Mouse (Mus musculus) c-Kit-positive CD71-negative TER-119-negative erythroid progenitor cells, embryonic 14.5 days (primary cell): ENCODE measurements around the gene Zfp131.
"Not testable (repeated sequence)": the region's sequence is repeated elsewhere in the genome, so short reads cannot be mapped to it uniquely, and the experiment has no call there.

Experiments used
- DNase-seq: peaks from one replicate; pipeline ENCODE4 v3.0.0-alpha.2; 2013; ENCODE audit warnings: low read depth

The Zfp131 gene

DNA sequence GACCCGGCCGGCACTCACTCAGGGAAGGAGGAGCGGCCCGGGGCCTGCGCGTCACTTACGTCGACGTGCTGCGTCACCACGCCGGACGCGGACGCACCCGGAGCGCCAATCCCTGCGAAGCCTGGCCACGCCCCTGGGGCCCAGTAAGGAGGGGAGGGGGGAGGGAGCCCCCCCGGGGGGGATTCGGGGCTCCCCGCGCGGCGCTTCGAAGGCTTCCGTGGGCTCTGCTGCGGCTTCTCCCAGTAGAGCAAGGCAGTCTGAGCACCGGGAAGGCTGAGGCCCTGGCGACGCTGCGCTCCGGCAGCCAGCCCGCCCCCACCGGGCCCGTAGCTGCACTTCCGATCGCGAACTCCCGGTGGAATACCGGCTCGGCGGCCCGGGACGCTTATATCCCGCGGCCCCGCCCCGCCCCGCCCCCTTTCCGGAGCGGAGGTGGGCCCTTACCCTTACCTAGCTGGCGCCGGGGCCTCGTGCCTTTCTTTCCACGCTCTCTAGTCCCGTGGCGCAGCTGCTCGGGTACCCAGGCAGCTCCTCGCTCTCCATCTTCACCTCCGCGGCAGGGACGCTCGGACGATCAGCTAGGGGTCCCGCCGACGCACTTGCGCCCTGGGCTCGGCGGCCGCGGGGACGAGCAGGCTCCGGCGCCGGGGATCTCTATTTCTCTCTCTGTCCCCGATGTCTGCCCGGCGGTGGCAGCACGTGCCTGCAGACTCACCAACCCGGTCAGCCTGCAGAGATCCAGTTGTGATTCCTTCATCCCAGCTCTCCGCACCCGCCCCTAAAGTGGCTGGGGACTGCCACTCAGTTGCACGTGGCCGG lies at the start of gene Zfp131:
Zfp131 (minus strand) TSS at position 129 of the 819 bp plus-strand sequence.
- DNase-seq = peak; percentile 83

DNA sequence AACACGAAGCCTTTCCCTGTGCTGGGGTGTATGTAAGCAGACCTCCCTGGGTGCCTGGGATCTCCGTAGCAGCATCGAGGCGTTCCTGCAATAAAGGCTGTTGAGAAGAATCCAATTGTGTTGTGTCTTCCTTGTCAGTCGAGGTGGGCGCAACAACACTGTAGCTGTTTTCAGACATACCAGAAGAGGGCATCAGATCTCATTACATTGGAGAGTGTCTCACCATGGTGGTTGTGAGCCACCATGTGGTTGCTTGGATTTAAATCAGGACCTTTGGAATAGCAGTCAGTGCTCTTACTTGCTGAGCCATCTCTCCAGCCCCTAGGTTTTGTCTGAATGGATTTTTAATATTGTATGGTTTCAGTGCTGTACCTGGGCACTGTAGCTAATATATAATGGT lies 49.3 kb upstream of the Zfp131 start:
- not testable (repeated sequence) for DNase-seq

GRCm38 (mm10) chr13:119837719-119838337 lies 47.1 kb upstream of the Zfp131 start:
- DNase-seq = not testable (repeated sequence)

DNA sequence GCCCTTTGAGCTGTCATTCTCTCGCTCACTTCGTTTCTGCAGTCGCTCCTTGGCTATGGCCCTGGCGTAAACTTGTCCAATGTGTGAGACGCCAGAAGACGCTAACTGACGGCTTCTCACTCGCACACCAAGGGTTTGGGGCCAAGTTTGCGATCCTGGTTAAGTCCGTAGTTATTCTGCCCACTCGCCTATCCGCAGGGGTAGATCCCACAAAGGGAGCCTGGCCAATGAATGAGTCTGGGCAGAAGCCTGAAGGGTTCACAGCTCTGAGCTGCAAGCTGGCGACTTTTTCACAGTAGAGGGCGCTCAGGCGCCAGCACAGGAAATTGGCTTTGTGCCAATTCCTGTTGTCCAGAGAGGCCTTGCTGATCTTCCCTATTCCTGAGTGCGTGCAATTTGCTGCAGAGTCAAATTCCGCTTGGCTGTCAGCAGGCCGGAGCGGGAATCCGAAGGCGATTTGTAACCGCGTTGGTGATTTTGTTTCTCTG lies 45.7 kb upstream of the Zfp131 start:
- not testable (repeated sequence) for DNase-seq

DNA sequence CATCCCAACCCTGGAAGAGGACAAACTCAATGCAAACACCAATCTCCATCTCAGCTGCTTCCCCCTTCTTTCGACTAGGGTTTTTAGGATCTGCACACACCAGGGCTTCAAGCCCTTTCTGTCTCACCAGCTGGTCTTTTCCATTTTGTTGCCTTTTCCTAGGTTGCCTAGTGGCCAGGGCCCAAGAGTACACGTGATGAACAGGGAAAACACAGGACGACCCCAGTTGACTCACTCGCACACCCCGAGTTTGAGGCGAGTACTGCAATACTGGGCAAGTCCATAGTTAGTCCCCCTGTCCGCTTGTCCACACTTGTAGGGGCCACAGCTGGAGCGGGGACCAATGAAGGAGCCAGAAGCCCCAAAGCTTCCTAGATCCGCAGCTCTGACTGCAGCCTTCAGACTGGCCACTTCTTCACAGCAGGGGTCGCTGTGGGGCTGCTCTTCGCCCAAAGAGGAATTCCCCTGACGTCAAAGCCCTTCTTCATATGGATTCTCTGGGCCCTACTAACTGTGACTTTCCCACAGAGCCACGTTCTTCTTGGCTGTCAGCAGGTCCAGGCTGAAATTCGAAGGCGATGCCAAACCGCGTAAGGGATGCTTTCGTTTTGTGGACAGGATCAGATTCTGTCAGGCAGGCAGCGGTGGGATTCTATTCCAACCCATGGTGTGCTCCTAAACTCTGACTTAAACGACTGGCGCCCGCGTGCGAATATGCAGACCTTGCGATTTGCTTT lies 44.8 kb upstream of the Zfp131 start, which contains the start of gene D13Ertd608e:
D13Ertd608e (plus strand) TSS at position 687 of the 737 bp plus-strand sequence.
- not testable (repeated sequence) for DNase-seq

DNA sequence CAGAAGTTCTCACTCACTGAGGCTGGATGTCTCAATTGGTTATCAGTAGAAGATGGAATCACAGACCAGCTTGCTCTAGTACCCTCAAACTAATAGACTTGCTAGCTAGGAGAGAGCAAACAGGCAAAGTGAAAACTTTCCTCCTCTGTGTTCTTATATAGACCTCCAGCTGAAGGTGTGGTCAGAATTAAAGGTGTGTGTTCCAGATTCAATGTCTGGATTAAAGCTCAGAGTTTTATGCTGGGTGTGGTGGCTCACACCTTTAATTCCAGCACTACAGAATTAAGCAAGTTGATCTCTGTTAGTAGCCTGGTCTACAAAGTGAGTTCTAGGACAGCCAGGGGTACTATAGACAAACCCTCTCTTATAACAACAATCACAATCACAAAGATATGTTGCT lies 39.4 kb upstream of the Zfp131 start, which contains the start of gene AF067063:
AF067063 (minus strand) TSS at position 101 of the 400 bp plus-strand sequence.
- DNase-seq = not testable (repeated sequence)

GRCm38 (mm10) chr13:119817579-119818206 lies 27.0 kb upstream of the Zfp131 start:
- DNase-seq = no peak

DNA sequence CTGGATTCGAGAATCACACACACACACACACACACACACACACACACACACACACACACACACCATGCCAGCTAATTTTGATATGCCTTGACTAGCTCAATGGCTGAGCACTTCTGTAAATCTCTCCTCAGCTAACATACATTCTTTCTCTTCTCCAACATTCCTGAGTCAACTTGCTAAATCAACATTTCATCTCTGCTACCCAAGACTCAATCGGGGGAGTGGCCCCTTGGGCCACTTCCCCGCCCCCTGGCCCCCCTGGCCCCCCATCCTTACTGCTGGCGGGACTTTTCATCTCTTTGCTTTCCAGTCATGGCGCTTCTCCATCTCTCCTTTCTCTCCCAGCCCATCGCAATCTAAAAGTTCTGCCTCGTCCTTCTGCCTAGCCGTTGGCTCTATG lies 26.1 kb upstream of the Zfp131 start:
- DNase-seq = no peak

- no peak for DNase-seq
Measured at GRCm38 (mm10) chr13:119810031-119810430, 19.3 kb upstream of the Zfp131 start.

- DNase-seq = no peak
Measured at GRCm38 (mm10) chr13:119808937-119809336, 18.2 kb upstream of the Zfp131 start.

GRCm38 (mm10) chr13:119797656-119798055 lies 7.0 kb upstream of the Zfp131 start:
- no peak for DNase-seq

DNA sequence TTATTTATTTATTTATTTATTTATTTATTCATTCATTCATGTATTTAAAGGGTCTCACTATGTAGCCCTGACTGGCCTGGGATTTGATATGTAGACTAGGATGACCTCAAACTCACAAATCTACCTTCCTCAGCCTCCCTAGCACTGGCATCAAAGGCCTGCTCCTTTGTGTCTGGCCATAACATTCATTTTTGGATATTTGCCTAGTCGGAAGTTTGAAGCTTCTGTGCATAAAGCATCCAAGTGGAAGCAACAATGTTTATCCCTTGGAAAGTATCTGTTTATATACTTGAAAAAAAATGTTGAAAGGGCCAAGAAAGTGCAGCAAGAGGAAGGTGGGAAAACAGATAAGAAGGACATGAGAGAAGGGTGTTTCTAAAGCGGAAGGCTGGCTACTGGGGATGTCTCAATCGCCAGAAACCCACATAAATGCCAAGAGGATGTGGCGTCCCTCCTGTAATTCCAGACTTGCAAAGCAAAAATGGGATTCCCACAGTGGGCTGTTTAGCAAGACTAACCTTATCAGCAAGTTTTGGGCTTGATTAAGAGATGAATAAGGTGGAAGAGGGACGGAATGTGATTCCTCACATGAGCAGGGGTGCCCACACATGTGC lies 2.2 kb upstream of the Zfp131 start:
- DNase-seq = no peak

DNA sequence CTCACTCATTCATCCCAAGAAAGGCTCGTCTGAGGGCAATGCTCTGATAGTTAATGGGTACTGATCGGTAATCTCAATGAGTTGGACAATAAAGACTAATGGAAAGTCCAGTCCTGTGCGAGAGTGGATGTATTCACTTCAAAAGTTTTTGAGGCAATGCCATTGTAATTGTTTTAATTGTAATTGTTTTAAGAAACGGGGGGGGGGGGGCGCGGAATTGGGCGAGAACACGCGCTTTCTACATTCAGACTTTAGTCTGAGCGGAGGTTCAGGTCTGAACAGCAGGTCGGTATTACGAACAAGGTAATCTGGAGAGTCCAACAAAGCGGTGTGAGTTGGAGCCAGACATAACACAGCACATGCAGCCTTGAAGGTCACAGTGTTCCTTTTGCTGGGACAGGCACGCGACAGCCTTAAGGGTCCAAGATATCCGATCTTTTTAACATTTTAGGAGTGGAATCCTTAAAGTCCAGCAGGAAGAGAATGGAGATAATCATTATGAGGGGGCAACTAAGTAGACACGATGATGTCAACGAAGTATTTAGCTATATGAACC lies 969 bp upstream of the Zfp131 start:
- DNase-seq = no peak

- DNase-seq = no peak
Measured at GRCm38 (mm10) chr13:119789851-119790717, 605 bp downstream of the Zfp131 start.

GRCm38 (mm10) chr13:119783581-119783980 lies 7.1 kb downstream of the Zfp131 start:
- no peak for DNase-seq

- DNase-seq = no peak
Measured at GRCm38 (mm10) chr13:119768541-119768940, 22.1 kb downstream of the Zfp131 start.

DNA sequence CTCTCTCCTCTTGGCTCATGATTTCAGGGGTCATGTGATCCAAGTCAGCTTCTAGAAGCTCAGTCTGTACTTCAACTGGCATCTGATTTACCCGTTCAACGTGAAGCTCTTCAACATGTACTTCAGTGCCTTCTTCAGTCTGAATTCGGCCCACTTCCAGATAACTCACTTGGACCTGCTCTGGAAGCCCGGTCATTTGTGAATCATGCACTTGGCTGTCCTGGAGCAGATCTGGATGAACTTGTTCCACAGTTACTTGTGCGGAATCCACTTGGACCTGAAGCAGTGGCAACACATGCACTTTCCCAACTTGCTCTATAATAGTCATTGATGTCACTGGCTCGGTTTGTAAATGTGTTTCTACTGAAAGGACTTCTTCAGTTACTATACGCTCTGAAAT lies 24.2 kb downstream of the Zfp131 start:
- no peak for DNase-seq

GRCm38 (mm10) chr13:119756831-119757230 lies 33.9 kb downstream of the Zfp131 start:
- no peak for DNase-seq

GRCm38 (mm10) chr13:119755681-119756471 lies 34.8 kb downstream of the Zfp131 start, which contains the start of gene Nim1k:
Gene Nim1k (minus strand): TSS chr13:119755882.
- DNase-seq = no peak
